Mouse (Mus musculus) forebrain, embryonic 13.5 days (tissue): ENCODE data around the gene Grin2b. TPM values are rescaled to one million over a fixed set of nuclear protein-coding genes. Genes with fewer than 3 reads are reported as not detected.
A peak's percentile ranks its signal among the peaks of the same experiment; 100 is the strongest.
"Not testable (repeated sequence)": the region's sequence is repeated elsewhere in the genome, so short reads cannot be mapped to it uniquely, and the experiment has no call there.

Experiments
- ATAC-seq: fragments of 200-750 bp; cut with Nextera tagmentation; 2 replicates; pipeline ENCODE4 v1.8.0; 2017
- H3K27ac ChIP-seq: fragments of 300-500 bp; sonication (generic); 2 replicates; pipeline ENCODE4 v1.5.1; 2015; ENCODE audit warnings: inconsistent platforms, mild to moderate bottlenecking, moderate library complexity
- H3K27me3 ChIP-seq: fragments of 300-500 bp; sonication (generic); 2 replicates; pipeline ENCODE4 v1.6.1; 2015; ENCODE audit warnings: mild to moderate bottlenecking, inconsistent platforms
- H3K36me3 ChIP-seq: fragments of 300-500 bp; sonication (generic); 2 replicates; pipeline ENCODE4 v1.6.1; 2015; ENCODE audit warnings: mild to moderate bottlenecking, inconsistent platforms; ENCODE audit not compliant: poor library complexity, severe bottlenecking
- H3K4me1 ChIP-seq: fragments of 300-500 bp; sonication (generic); 2 replicates; pipeline ENCODE4 v1.6.1; 2015; ENCODE audit warnings: inconsistent platforms
- H3K4me2 ChIP-seq: fragments of 300-500 bp; sonication (generic); 2 replicates; pipeline ENCODE4 v1.6.1; 2015; ENCODE audit warnings: inconsistent platforms, mild to moderate bottlenecking, moderate library complexity
- H3K4me3 ChIP-seq: fragments of 300-500 bp; sonication (generic); 2 replicates; pipeline ENCODE4 v1.5.1; 2015; ENCODE audit warnings: mild to moderate bottlenecking, inconsistent platforms
- H3K9ac ChIP-seq: fragments of 300-500 bp; sonication (generic); 2 replicates; pipeline ENCODE4 v1.6.1; 2015; ENCODE audit warnings: mild to moderate bottlenecking, inconsistent platforms
- H3K9me3 ChIP-seq: fragments of 300-500 bp; sonication (generic); replicated peaks from 2 replicates; pipeline ENCODE4 v1.6.1; 2016; ENCODE audit warnings: inconsistent platforms
- WGBS: fragments of 180-500 bp; shearing (Covaris S2); methylation state at CpG from one replicate; pipeline ENCODE4 v1.1.7; 2015; 5-methylcytosine and 5-hydroxymethylcytosine counted together
- microRNA-seq: library from miRNA; unstranded; fragments of <30 nt; microRNA quantifications from one replicate; pipeline ENCODE4, GENCODE M21; 2016
- polyA plus RNA-seq: library from polyadenylated mRNA; unstranded; fragments of >200 nt; fragmentation: Nextera tagmentation; extraction: Ambion mirVana; gene quantifications from 2 replicates; pipeline ENCODE4 v1.2.1, GENCODE M21; 2015

Gene Grin2b
- polyA plus RNA-seq, 1 experiment from 2014 or later: 34.9 TPM

DNA sequence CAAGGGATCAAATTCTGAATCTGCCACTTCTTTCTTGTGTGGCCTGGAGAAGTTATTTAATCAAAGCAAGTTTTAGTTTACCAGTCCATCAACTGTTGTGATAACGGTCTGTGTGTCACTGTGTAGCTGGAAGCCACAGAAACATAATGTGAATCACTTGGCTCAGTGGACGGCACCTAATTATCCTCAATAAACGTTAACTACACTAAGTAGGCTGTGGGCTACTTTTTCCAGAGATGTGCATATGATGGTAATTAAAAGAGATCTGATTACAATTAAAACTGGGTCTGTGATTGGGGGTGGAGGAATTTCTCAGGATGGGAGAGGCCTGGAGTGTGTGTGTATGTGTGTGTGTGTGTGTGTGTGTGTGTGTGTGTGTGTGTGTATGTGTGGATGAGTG lies 471.9 kb downstream of the Grin2b start:
- no peak overlapping the region for H3K4me3 ChIP-seq
- no peak overlapping the region for H3K4me2 ChIP-seq
- no peak overlapping the region for H3K27ac ChIP-seq
- H3K36me3 ChIP-seq: no peaks in the 10 kb centered on the region
- ATAC-seq: no peak
- 39% methylated on average over 3 of the region's 3 CpGs for WGBS
- no peaks in the 10 kb centered on the region for H3K9me3 ChIP-seq
- H3K4me1 ChIP-seq: no peaks in the 10 kb centered on the region
- no peaks in the 10 kb centered on the region for H3K27me3 ChIP-seq
- no peak overlapping the region for H3K9ac ChIP-seq

DNA sequence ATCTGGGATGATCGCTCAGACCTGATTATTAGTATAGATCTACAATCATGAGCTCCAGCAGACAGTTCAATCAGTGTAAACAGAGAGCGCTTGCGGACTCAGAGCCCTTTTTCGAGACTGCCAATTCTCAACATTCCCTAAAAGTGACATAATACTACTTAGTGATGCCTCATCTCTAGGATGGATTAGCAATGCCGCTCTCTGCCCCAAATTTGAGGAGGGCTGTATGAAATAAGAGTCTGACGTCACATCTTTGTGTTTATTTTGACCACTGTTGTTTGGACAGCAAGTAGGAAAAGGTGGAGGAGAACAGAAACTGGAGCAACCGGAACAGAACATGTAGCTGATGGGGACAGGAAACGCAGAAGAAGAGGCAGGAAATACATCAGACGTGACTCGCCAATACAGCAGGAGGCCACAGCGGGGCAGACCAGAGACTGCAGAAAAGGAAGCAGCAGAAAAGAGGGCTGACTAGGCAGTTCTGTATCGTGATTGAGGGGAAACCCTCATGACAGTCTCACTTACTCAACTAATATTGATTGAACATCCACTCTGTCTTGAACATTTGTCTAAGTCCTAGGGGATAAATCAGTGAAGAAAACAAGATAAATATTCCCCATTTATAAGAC lies 472.5 kb downstream of the Grin2b start:
- Histone ChIP-seq H3K27me3 (no peaks in the 10 kb centered on the region), H3K4me2 (no peak overlapping the region), H3K36me3 (no peaks in the 10 kb centered on the region), H3K9me3 (no peaks in the 10 kb centered on the region), H3K9ac (no peak overlapping the region), H3K4me1 (no peaks in the 10 kb centered on the region), H3K27ac (no peak overlapping the region), H3K4me3 (no peak overlapping the region)
- ATAC-seq: no peak
- WGBS: 84% methylated on average over 12 of the region's 12 CpGs

- Histone ChIP-seq H3K4me2 (no peak overlapping the region), H3K4me1 (no peaks in the 10 kb centered on the region), H3K9ac (no peak overlapping the region), H3K36me3 (no peaks in the 10 kb centered on the region), H3K27me3 (no peaks in the 10 kb centered on the region), H3K4me3 (no peak overlapping the region), H3K9me3 (peaks cover 5% of the 10 kb centered on the region), H3K27ac (no peak overlapping the region)
- no peak for ATAC-seq
- 71% methylated on average over 9 of the region's 9 CpGs for WGBS
Measured at GRCm38 (mm10) chr6:135692533-135692932, 480.8 kb downstream of the Grin2b start.

DNA sequence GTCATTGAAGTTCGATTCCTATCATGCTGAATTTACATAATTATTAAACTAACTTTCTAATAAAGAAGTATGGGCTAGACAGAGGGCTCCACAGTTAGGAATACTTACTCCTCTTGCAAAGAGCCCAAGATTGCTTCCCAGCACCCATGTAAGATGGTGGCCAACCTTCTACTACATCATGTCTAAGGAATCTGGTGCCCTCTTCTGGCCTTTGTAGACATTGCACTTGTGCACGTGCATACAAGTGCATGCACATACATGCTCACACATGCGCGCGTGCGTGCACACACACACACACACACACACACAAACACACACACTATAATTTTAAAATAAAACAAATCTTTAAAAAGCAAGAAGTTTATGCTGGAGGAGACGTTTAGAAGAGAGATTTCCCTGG lies 481.8 kb downstream of the Grin2b start:
- no peak overlapping the region for H3K4me3 ChIP-seq
- H3K4me2 ChIP-seq: no peak overlapping the region
- H3K27me3 ChIP-seq: no peaks in the 10 kb centered on the region
- ATAC-seq: no peak
- no peak overlapping the region for H3K27ac ChIP-seq
- H3K36me3 ChIP-seq: no peaks in the 10 kb centered on the region
- no peak overlapping the region for H3K9ac ChIP-seq
- H3K4me1 ChIP-seq: no peaks in the 10 kb centered on the region
- WGBS: 89% methylated on average over 7 of the region's 7 CpGs
- H3K9me3 ChIP-seq: peaks cover 5% of the 10 kb centered on the region

DNA sequence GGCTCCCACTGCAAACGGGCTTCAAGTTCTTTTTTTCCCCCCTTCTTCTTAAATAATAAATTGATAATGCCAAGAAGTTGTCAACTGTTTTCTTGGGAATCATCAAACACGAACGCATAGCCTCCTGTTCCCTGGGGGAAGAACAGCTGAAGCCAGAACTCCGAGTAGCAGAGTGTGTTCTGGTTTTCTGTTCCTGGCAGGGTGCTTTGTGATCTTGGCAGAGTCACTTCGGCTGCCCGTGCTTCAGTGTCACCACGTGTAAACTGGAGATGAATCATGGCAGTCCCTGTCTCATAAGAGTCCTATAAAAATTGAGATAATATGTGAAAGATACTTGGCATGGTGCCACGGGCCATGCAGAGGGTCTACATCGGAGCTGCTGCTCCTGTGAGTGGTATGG lies 485.4 kb downstream of the Grin2b start:
- peak; percentile 16; the same call in 1 of the 2 replicates for ATAC-seq
- Histone ChIP-seq H3K4me2 (no peak overlapping the region), H3K9ac (no peak overlapping the region), H3K4me1 (no peaks in the 10 kb centered on the region), H3K27ac (no peak overlapping the region), H3K9me3 (peaks cover 5% of the 10 kb centered on the region; the same call in 1 of the 2 replicates), H3K4me3 (no peak overlapping the region), H3K36me3 (no peaks in the 10 kb centered on the region), H3K27me3 (no peaks in the 10 kb centered on the region)
- WGBS: 78% methylated on average over 9 of the region's 9 CpGs

- 61% methylated on average over 2 of the region's 2 CpGs for WGBS
Measured at GRCm38 (mm10) chr6:135684206-135684605, 489.1 kb downstream of the Grin2b start.

GRCm38 (mm10) chr6:135681423-135681822 lies 491.9 kb downstream of the Grin2b start:
- H3K4me2 ChIP-seq, H3K9ac ChIP-seq, H3K9me3 ChIP-seq, H3K4me3 ChIP-seq, H3K27me3 ChIP-seq, H3K36me3 ChIP-seq, H3K4me1 ChIP-seq, ATAC-seq, H3K27ac ChIP-seq: not testable (repeated sequence)
- WGBS: 87% methylated on average over 4 of the region's 4 CpGs

More at GRCm38 (mm10) chr6:135684206-135684605, 489.1 kb downstream of the Grin2b start:
- Histone ChIP-seq H3K27me3 (no peaks in the 10 kb centered on the region), H3K36me3 (no peaks in the 10 kb centered on the region), H3K4me1 (no peaks in the 10 kb centered on the region), H3K27ac (no peak overlapping the region), H3K9me3 (no peaks in the 10 kb centered on the region), H3K9ac (no peak overlapping the region), H3K4me2 (no peak overlapping the region), H3K4me3 (no peak overlapping the region)
- ATAC-seq: no peak

DNA sequence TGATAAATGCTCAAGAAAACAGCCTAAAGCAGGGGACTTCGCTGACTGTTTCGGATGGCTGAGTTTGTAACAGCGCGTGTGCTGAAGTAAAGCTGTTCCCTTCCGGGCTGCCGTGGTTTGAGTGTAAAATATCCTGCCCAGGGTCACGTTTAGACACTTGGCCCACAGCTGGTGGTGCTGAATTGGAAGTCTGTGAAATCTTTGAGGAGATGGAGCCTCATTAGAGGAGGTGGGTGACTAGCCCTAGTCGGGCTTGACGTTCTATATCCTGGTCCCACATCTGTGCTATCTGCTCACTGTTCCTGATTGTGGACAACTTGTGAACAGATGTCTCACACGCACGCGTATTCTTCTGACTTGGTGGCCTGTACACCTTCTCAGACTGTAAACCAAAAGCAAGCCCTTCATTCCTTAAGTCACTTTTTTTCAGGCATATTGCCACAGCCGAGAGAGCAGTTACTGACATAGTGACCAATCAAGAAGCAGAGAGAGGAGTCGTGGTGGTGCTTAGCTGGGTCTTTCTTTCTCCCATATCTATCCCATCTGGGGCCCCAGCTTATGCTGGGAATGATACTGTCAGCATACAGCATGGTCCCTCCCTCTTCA lies 493.1 kb downstream of the Grin2b start:
- no peaks in the 10 kb centered on the region for H3K27me3 ChIP-seq
- H3K4me3 ChIP-seq: no peak overlapping the region
- H3K27ac ChIP-seq: no peak overlapping the region
- 88% methylated on average over 14 of the region's 14 CpGs for WGBS
- no peaks in the 10 kb centered on the region for H3K4me1 ChIP-seq
- H3K36me3 ChIP-seq: no peaks in the 10 kb centered on the region
- H3K9ac ChIP-seq: no peak overlapping the region
- no peak for ATAC-seq
- no peak overlapping the region for H3K4me2 ChIP-seq
- no peaks in the 10 kb centered on the region for H3K9me3 ChIP-seq

- H3K27ac ChIP-seq: no peak overlapping the region
- H3K36me3 ChIP-seq: no peaks in the 10 kb centered on the region
- H3K9ac ChIP-seq: no peak overlapping the region
- no peak for ATAC-seq
- no peak overlapping the region for H3K4me3 ChIP-seq
- 76% methylated on average over 4 of the region's 4 CpGs for WGBS
- no peak overlapping the region for H3K4me2 ChIP-seq
- H3K4me1 ChIP-seq: no peaks in the 10 kb centered on the region
- no peaks in the 10 kb centered on the region for H3K27me3 ChIP-seq
- no peaks in the 10 kb centered on the region for H3K9me3 ChIP-seq
Measured at GRCm38 (mm10) chr6:135674380-135674779, 498.9 kb downstream of the Grin2b start.

GRCm38 (mm10) chr6:135672003-135672402 lies 501.3 kb downstream of the Grin2b start:
- no peaks in the 10 kb centered on the region for H3K9me3 ChIP-seq
- no peak for ATAC-seq
- H3K4me1 ChIP-seq: no peaks in the 10 kb centered on the region
- H3K27ac ChIP-seq: no peak overlapping the region
- H3K27me3 ChIP-seq: no peaks in the 10 kb centered on the region
- H3K9ac ChIP-seq: no peak overlapping the region
- H3K4me3 ChIP-seq: no peak overlapping the region
- H3K4me2 ChIP-seq: no peak overlapping the region
- H3K36me3 ChIP-seq: no peaks in the 10 kb centered on the region

Small RNAs within 50 kb of the gene (microRNA-seq; reads per million reads assigned to microRNA genes)
- gene Gm22892: not detected

Other genes starting within 250 kb of the Grin2b start
- gene Gm8994, start 154.0 kb upstream of the Grin2b start, polyA plus RNA-seq: not detected in 2 replicates
- not detected in 2 replicates for gene E330021D16Rik, start 242.1 kb upstream of the Grin2b start, polyA plus RNA-seq